Mouse (Mus musculus): Measurements from ENCODE around the gene Proser1.

- no peak for TF ChIP-seq CTCF (IDR thresholded peaks at IDR 0.05; ENCODE audit: control insufficient read depth, insufficient read depth, insufficient replicate concordance, low read depth, low read length)
- TF ChIP-seq POLR2A (IDR thresholded peaks at IDR 0.05; ENCODE audit: control insufficient read depth, low read depth, low read length): no peak
These were observed 49.5 kb upstream of the Proser1 start for GRCm38 (mm10) chr3:53413959-53414358.
